Mouse (Mus musculus) thymus, adult 2 months (tissue): ENCODE results near the gene Agpat2. TPM values are rescaled to one million over a fixed set of nuclear protein-coding genes. Genes with fewer than 3 reads are reported as not detected.

Experiments
- DNase-seq: peaks from one replicate; pipeline ENCODE4 v3.0.0; 2021
- H3K27ac ChIP-seq: fragments of 200-500 bp; 2 replicates; pipeline ENCODE4 v1.5.1; 2012; ENCODE audit warnings: low read length, control low read depth; ENCODE audit not compliant: control insufficient read depth, insufficient read depth
- H3K27me3 ChIP-seq: fragments of 200-500 bp; 2 replicates; pipeline ENCODE4 v1.6.1; 2012; ENCODE audit warnings: mild to moderate bottlenecking, low read length, moderate library complexity, mixed read lengths; ENCODE audit not compliant: control insufficient read depth, insufficient read depth
- H3K36me3 ChIP-seq: fragments of 200-500 bp; 2 replicates; pipeline ENCODE4 v1.6.1; 2012; ENCODE audit warnings: mild to moderate bottlenecking, low read length, moderate library complexity; ENCODE audit not compliant: control insufficient read depth, insufficient read depth
- H3K4me1 ChIP-seq: fragments of 200-500 bp; replicated peaks from 2 replicates; pipeline ENCODE4 v1.6.1; 2012; ENCODE audit warnings: low read length; ENCODE audit not compliant: control insufficient read depth, insufficient read depth
- H3K4me3 ChIP-seq: fragments of 200-500 bp; 2 replicates; pipeline ENCODE4 v1.5.1; 2012; ENCODE audit warnings: mild to moderate bottlenecking, low read length, control low read depth, moderate library complexity; ENCODE audit not compliant: control insufficient read depth, insufficient read depth
- CTCF ChIP-seq: fragments of 200-500 bp; IDR thresholded peaks from 2 replicates; pipeline ENCODE4 v1.5.1; 2012; ENCODE audit warnings: mild to moderate bottlenecking, control low read depth, low read length, moderate library complexity, borderline replicate concordance; ENCODE audit not compliant: control insufficient read depth, poor library complexity, insufficient read depth; ENCODE audit errors: extremely low read depth
- POLR2A ChIP-seq: fragments of 200-500 bp; IDR thresholded peaks from 2 replicates; pipeline ENCODE4 v1.6.1; 2012; ENCODE audit warnings: mild to moderate bottlenecking, low read length, control low read depth, moderate library complexity; ENCODE audit not compliant: control insufficient read depth, poor library complexity, insufficient read depth; ENCODE audit errors: extremely low read depth
- WGBS: fragments of 180-500 bp; shearing (Covaris S2); methylation state at CpG from one replicate; pipeline ENCODE4 v1.1.7; 2018; 5-methylcytosine and 5-hydroxymethylcytosine counted together
- polyA plus RNA-seq: library from polyadenylated mRNA; depleted of rRNA; stranded (reverse); fragments of >200 nt; gene quantifications from 2 replicates; pipeline ENCODE4 v1.2.3, GENCODE M21; 2012

Agpat2 gene
- polyA plus RNA-seq, 1 experiment = 89.3 TPM

DNA sequence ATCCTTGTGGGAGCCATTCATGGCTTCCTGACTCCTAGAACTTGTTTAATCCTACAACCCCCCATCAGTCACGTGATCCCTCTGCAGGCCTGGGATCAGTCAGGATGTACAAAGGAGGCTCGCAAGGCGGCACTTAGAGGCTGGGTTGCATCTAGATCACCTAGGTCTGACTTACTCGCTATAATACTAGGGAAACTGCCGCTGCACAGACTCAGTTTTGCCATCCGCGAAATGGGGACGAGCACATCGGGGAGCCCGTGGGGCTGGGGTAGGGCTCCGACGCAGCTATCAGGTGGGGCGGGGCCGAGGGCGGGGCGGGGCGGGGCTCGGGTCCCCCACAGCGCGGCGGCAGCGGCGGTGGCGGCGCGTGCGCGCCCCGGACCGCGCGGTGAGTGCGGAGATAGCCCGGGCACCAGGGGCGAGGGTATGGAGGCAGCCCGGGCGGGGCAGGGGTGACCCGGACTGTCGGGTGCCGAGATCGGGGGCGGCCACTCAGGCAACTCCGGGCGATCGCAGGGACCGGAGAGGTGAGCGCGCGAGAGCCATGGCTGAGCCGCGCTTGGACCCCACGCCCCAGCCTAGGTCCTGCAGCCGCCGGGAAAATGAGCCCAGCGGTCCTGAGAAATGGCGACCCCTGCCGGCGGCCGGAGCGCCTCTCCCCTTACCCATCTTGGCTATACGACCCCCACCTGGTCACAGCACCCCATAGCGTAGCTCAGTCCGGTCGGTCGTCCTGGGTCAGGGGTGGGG is 17.7 kb downstream of the Agpat2 start, which contains the start of gene Gm20532:
Gm20532 (plus strand) TSS at position 346 of the 750 bp plus-strand sequence.
- DNase-seq = peak; percentile 68
- H3K4me3 ChIP-seq = peak within 1 kb of the TSS; percentile 49
- H3K27ac ChIP-seq = no peak within 1 kb of the TSS
- no peaks in the 10 kb centered on the region for H3K36me3 ChIP-seq
- TF ChIP-seq POLR2A = no peak
- 0 out of 2 replicates have a peak, but pooled peaks have one; percentile 29 for TF ChIP-seq CTCF
- no peaks in the 10 kb centered on the region for H3K27me3 ChIP-seq
- 3% methylated on average over 57 of the region's 65 CpGs for WGBS
- peaks cover 9% of the 10 kb centered on the region for H3K4me1 ChIP-seq

- no peak for DNase-seq
- WGBS = 70% methylated on average over 6 of the region's 6 CpGs
- peaks cover 9% of the 10 kb centered on the region for H3K4me1 ChIP-seq
- TF ChIP-seq POLR2A (no peak), CTCF (no peak)
- no peaks in the 10 kb centered on the region for H3K27me3 ChIP-seq
- no peaks in the 10 kb centered on the region for H3K36me3 ChIP-seq
- no peak overlapping the region for H3K27ac ChIP-seq
- no peak overlapping the region for H3K4me3 ChIP-seq
These were observed 18.5 kb downstream of the Agpat2 start for GRCm38 (mm10) chr2:26585713-26586112.

DNA sequence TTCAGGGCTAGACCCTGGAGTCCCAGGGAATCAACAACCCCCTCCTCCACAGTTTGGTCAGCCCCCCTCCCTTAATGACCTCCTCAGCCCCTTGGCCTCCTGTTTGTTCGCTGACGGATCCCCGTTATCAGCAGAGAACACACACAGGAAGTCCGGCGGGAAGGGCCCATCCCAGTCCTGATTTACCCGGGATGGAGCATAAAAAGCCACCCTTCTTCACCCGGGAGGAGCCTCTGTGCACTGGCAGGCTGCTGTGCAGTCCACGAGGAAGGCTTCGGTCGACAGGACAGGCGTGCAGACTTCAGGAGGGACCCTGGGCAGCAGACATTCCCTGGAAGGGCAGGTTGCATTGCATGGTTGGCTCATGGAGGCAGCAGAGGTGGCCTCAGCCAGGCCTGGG is 20.6 kb downstream of the Agpat2 start:
- H3K27ac ChIP-seq = no peak overlapping the region
- no peak overlapping the region for H3K4me3 ChIP-seq
- no peaks in the 10 kb centered on the region for H3K36me3 ChIP-seq
- TF ChIP-seq POLR2A = no peak
- H3K4me1 ChIP-seq = peaks cover 13% of the 10 kb centered on the region
- 59% methylated on average over 11 of the region's 11 CpGs for WGBS
- DNase-seq = no peak
- H3K27me3 ChIP-seq = no peaks in the 10 kb centered on the region

GRCm38 (mm10) chr2:26582741-26583140 is 21.5 kb downstream of the Agpat2 start:
- no peak for TF ChIP-seq CTCF
- TF ChIP-seq POLR2A = no peak
- Histone ChIP-seq H3K4me1 (peaks cover 20% of the 10 kb centered on the region), H3K27ac (no peak overlapping the region), H3K4me3 (no peak overlapping the region), H3K27me3 (no peaks in the 10 kb centered on the region), H3K36me3 (no peaks in the 10 kb centered on the region)
- no peak for DNase-seq
- 83% methylated on average over 7 of the region's 7 CpGs for WGBS

DNA sequence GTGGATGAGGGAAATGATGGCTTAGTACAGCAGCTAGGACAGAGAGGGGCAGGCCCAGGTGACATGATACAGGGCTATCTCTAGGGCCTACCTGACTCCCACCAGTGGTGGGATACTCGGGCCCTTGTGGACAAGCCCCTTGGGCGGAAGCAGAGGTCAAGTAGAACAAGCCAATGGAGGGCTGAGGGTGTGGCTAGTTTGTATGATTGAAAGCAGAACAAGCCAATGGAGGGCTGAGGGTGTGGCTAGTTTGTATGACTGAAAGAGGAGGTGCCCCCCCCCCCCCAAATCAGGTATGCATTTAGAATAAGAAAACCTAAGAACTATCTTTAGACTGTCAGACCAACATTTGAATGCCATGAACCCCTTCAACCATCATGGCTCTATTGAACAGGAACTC is 22.0 kb downstream of the Agpat2 start:
- no peak for DNase-seq
- H3K27me3 ChIP-seq = no peaks in the 10 kb centered on the region
- no peak for TF ChIP-seq POLR2A
- no peak for TF ChIP-seq CTCF
- H3K27ac ChIP-seq = no peak overlapping the region
- H3K4me3 ChIP-seq = no peak overlapping the region
- H3K4me1 ChIP-seq = peaks cover 20% of the 10 kb centered on the region
- no peaks in the 10 kb centered on the region for H3K36me3 ChIP-seq
- WGBS = 72% methylated on average over 2 of the region's 2 CpGs

GRCm38 (mm10) chr2:26580751-26581150 is 23.5 kb downstream of the Agpat2 start:
- Histone ChIP-seq H3K4me3 (no peak overlapping the region), H3K4me1 (peaks cover 10% of the 10 kb centered on the region)
- WGBS = 65% methylated on average over 5 of the region's 5 CpGs

GRCm38 (mm10) chr2:26579714-26580113 is 24.5 kb downstream of the Agpat2 start, which contains the start of gene Egfl7:
TSS of gene Egfl7 (plus strand) at chr2:26580014.
- WGBS = 91% methylated on average over 1 of the region's 1 CpGs
- H3K36me3 ChIP-seq = no peaks in the 10 kb centered on the region
- H3K27ac ChIP-seq = no peak within 1 kb of the TSS
- TF ChIP-seq POLR2A (no peak), CTCF (no peak)
- peaks cover 10% of the 10 kb centered on the region for H3K4me1 ChIP-seq
- DNase-seq = no peak
- no peak within 1 kb of the TSS for H3K4me3 ChIP-seq
- no peaks in the 10 kb centered on the region for H3K27me3 ChIP-seq

More at GRCm38 (mm10) chr2:26580751-26581150, 23.5 kb downstream of the Agpat2 start:
- TF ChIP-seq POLR2A (no peak), CTCF (no peak)
- no peaks in the 10 kb centered on the region for H3K27me3 ChIP-seq
- no peak overlapping the region for H3K27ac ChIP-seq
- DNase-seq = no peak
- no peaks in the 10 kb centered on the region for H3K36me3 ChIP-seq
